Mouse (Mus musculus) common myeloid progenitor, adult 5-6 weeks (primary cell): Measurements from ENCODE around the gene Ttc30a1. TPM values are rescaled to one million over a fixed set of nuclear protein-coding genes. Genes with fewer than 3 reads are reported as not detected.

Experiments used
- ATAC-seq: replicated peaks from 2 replicates; pipeline ENCODE4 v1.8.0; 2016; ENCODE audit warnings: low read depth, mild to moderate bottlenecking, moderate TSS enrichment, inconsistent platforms; ENCODE audit not compliant: poor library complexity, severe bottlenecking
- total RNA-seq: library from RNA; stranded (forward); fragments of 200-1000, 187-1606 nt; gene quantifications from 2 replicates; pipeline ENCODE4 v1.2.3, GENCODE M21; 2017

The Ttc30a1 gene
- 4.5 and 5.1 TPM in 2 replicates for total RNA-seq

GRCm38 (mm10) chr2:75981440-75982081 is at the start of gene Ttc30a1:
Ttc30a1 (minus strand) TSS chr2:75981967.
- peak; percentile 66 for ATAC-seq

- no peak for ATAC-seq
Measured at GRCm38 (mm10) chr2:76030080-76030479, 48.3 kb upstream of the Ttc30a1 start.

GRCm38 (mm10) chr2:76029081-76029901 is 47.5 kb upstream of the Ttc30a1 start:
- 0 out of 2 replicates have a peak, but pooled peaks have one; percentile 25 for ATAC-seq

- ATAC-seq: no peak
Measured at GRCm38 (mm10) chr2:76016890-76017289, 35.1 kb upstream of the Ttc30a1 start.

- ATAC-seq: no peak
Measured at GRCm38 (mm10) chr2:76016136-76016535, 34.4 kb upstream of the Ttc30a1 start.

DNA sequence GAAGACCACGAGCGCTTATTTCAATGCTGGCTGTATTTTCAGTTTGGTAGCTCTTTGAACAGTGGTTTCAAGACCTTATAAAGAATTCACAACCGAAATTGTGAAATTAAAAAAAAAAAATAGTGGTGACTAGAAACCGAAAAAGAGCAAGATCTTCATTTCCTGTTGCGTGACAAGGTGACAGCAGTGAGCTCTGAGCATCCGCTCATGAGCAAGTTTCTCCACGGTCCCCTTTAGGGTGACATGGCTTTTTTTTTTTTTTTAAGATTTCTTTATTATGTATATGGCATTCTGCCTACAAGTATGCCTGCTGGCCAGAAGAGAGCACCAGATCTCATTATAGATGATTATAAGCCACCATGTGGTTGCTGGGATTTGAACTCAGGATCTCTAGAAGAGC is 33.7 kb upstream of the Ttc30a1 start:
- ATAC-seq: no peak

- no peak for ATAC-seq
Measured at GRCm38 (mm10) chr2:76014659-76015058, 32.9 kb upstream of the Ttc30a1 start.

GRCm38 (mm10) chr2:76006194-76006593 is 24.4 kb upstream of the Ttc30a1 start:
- no peak for ATAC-seq

- no peak for ATAC-seq
Measured at GRCm38 (mm10) chr2:76002899-76003298, 21.1 kb upstream of the Ttc30a1 start.

DNA sequence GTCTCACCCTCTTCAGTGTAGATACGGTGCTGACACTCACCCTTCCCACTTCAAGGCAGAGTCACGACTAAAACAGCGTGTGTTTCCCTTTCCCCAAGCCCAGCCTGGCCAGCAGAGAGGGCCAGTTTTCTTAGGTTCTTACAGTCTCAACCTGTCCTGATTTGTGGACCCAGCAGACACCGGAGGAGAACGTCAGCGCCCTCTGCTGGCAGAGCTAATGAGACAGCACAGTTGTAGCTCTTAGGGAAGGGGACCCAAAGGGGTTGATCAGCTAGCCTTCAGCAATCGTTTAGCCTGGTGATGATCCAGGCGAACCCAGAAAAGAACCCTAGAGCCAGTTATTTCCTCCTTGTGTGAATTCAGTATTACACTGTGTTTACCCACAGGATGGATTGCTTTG is 19.6 kb upstream of the Ttc30a1 start:
- ATAC-seq: peak; percentile 90

- no peak for ATAC-seq
Measured at GRCm38 (mm10) chr2:75999636-76000035, 17.9 kb upstream of the Ttc30a1 start.

- no peak for ATAC-seq
Measured at GRCm38 (mm10) chr2:75998692-75999091, 16.9 kb upstream of the Ttc30a1 start.

GRCm38 (mm10) chr2:75997726-75998125 is 16.0 kb upstream of the Ttc30a1 start:
- no peak for ATAC-seq

DNA sequence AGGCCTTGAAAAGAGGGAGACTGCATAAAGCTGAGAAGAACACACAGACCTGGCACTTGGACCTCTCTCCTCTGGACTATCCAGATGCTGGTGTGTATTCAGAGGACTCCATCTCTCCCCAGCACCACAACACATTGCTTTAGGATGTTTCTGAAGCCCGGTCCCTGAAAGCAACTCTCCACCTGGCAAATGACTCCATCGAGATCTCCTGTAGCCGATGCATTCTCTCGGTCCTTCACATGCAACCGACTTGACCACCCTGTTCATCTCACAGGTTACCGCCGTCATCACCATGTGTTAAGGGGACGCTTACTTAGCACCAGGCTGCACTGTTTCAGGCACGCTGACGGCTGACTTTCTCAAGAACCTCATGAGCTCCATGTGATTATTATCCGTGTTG is 13.1 kb upstream of the Ttc30a1 start:
- no peak for ATAC-seq

GRCm38 (mm10) chr2:75991581-75992205 is 9.9 kb upstream of the Ttc30a1 start:
- ATAC-seq: no peak

DNA sequence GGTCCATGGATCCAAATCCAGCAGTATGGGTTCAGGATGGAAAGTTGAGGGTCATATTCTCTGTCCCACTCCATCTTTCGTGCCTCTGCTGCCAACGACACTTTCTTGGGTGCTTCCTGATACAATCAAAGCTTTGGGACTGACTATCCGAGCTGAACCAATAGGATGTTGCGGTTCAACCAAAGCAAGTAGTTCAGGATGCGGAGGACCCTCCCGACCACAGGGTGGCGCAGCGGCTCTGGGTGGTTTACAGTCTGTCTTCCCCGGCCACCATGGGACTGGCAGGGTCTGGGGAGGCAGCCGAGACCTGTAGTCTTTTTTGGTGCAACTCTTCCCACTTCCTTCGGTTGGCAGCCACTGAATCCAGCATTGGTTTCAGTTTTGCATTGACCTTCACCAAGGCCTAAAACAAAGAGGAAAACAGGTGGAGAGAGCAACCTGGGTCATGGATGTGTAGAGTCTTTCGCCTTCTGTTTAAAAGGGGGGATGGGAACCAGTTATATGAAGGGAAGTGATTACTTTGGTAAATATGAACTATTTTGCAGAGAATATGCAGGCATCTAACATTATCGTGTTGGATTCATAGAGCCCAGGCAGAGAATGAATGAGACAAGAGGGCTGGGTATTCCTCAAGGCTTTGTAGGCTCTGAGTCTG is 9.2 kb upstream of the Ttc30a1 start:
- ATAC-seq: peak; percentile 98

GRCm38 (mm10) chr2:75989694-75990093 is 7.9 kb upstream of the Ttc30a1 start:
- no peak for ATAC-seq

GRCm38 (mm10) chr2:75988779-75989363 is 7.1 kb upstream of the Ttc30a1 start:
- no peak for ATAC-seq

- no peak for ATAC-seq
Measured at GRCm38 (mm10) chr2:75988378-75988777, 6.6 kb upstream of the Ttc30a1 start.

GRCm38 (mm10) chr2:75987739-75988138 is 6.0 kb upstream of the Ttc30a1 start:
- ATAC-seq: no peak
